Mouse (Mus musculus) gastrocnemius, postnatal 36 days (tissue): ENCODE data around the gene Kdelr1. TPM values are rescaled to one million over a fixed set of nuclear protein-coding genes. Genes with fewer than 3 reads are reported as not detected.
A peak's percentile ranks its signal among the peaks of the same experiment; 100 is the strongest.

Source experiments
- DNase-seq, 2 experiments: peaks; one replicate each; pipeline ENCODE4 v3.0.0; 2022
- intact Hi-C: fragments of 180-260 bp; cut with DNase I; formaldehyde crosslinking; loops from one replicate; pipeline ENCODE4 v1.15.1; 2025
- total RNA-seq, 2 experiments: library from RNA; stranded (reverse); gene quantifications; 2 replicates each; pipeline ENCODE4 v1.2.3; 2021

Gene Kdelr1
- total RNA-seq, 2 experiments from 2014 or later: 52.8 to 56.7 TPM

GRCm38 (mm10) chr7:45914067-45914466 lies 41.5 kb downstream of the Kdelr1 start:
- DNase-seq: no peak
- intact Hi-C loops: no loop called here

GRCm38 (mm10) chr7:45915011-45915410 lies 42.4 kb downstream of the Kdelr1 start:
- intact Hi-C loops: no loop called here
- DNase-seq: no peak

GRCm38 (mm10) chr7:45916056-45917003 lies 43.8 kb downstream of the Kdelr1 start:
- intact Hi-C loops: no loop called here
- DNase-seq: peak; percentile 78 to 82

DNA sequence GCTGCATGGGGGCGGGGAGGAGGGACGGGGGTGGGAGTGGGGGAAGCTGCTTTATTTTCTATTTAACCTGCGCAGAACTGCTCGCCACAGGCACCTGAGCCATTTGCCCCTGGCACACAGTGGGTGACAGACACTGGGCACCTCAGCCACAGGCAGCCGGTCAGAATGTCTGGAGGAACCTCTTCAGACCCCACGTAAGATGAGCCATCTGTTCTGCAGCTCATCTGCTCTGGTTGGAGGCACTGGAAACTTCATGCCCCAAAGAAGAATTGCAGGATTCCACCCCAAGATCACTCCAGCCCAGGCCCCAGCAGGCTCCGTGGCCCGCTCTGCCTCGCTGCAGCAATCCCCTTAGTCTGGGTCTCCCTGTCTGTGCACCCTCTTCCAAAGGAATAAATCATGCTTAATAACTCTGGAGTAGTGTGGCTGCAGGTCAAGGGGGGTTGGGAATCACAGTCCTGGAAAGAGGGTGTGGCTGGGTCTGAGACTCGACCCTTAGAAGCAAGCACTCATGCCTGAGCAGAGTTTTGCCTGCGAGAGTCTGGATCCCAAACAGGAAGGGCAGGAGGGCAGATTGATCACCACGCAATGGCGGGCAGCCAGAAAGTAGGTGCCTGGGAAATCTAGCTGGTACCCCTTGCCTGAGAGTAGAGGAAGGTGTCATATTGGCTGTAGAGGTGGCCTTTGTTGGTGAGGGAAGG lies 44.6 kb downstream of the Kdelr1 start:
- no peak for DNase-seq
- intact Hi-C loops: no loop called here

DNA sequence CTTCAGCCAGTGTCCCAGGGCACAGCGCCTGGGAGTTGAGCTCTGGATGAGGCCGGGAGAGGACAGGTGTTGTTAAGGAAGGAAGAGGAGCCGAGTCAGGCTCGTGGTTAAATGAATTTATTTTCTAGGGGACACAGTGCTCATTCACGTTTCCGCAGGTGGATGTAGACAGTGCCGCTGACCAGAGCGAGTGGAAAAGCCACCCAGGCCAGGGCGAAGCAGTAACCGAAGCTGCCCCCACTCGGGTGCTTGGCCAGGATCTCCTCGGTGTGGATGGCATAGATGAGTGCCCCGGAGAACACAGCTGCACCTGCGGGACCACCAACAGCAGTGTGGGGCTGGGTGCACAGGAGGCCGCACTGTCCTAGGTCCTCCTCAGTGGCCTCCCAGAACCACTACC lies 45.4 kb downstream of the Kdelr1 start:
- intact Hi-C loops: no loop called here
- DNase-seq: no peak

DNA sequence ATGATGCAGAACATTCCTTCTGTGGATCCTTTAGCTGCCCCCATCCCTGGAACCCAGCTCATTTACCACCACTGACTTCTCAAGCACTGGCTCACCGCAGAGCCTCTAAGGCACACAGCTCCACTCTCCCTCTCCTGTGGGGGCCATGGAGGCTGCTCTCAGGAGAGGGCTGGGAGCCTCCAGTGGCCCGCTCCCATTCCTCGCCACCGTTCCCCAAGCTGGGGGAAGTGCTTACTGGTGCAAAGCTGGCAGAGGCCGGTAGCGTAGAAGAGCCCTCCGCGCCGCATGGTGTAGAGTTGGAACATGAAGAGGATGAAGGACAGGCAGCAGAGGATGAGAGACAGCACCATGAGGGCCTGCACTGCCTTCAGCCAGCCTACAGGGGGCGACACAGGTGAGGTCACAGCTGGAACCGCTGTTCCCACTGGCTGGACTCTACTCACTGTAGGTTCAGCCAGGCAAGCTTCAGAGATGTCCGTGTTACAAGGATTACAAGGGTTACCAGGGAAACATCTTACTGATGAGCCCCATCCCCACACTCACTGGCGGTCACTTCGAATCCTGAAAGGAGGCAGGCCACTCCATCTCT lies 46.6 kb downstream of the Kdelr1 start:
- intact Hi-C loops: no loop called here
- no peak for DNase-seq

DNA sequence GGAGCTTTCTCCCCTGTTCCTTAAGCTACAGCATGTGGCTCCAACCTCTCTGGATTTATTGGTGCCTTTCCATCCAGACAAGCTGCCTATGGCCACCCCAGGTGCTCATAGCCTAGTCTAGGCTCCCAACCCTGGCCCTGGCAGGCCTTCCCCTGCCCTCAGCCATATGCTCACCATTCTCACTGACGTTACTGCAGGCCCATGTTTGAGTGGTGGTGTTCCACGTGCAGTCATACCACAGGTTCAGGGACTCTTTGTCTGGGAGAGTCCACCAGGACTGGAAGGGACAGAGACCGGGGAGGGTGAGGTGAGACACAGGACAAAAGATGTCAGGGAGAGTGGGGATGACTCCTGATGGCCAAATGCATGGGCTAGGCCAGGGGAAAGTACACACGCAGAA lies 47.2 kb downstream of the Kdelr1 start:
- no peak for DNase-seq
- intact Hi-C loops: no loop called here

GRCm38 (mm10) chr7:45920583-45921241 lies 48.1 kb downstream of the Kdelr1 start:
- intact Hi-C loops: no loop called here
- DNase-seq: peak; percentile 23 to 43

DNA sequence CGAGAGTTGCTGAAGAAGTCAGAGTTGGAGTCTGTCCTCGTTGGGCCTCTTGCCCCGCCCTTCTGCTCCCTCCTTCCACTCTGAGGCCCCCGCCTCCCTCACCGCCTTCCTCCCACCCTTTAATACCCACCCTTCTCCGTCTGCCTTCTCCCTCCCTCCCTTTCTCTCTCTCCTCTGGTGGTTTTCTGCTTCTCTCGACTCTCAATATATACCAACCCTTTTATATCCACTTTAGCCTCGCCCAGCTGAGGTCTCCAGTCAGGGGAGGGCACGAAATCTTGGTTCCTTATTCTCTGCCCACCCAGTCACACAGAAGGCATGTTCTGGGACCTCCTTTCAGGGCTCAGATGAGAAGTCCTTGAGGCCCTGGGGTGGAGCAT lies 48.7 kb downstream of the Kdelr1 start, which contains the start of gene Emp3:
Gene Emp3, minus strand, starts transcription at position 163 of the 380 bp plus-strand sequence.
- peak; percentile 56 to 63 for DNase-seq
- intact Hi-C loops: no loop called here

GRCm38 (mm10) chr7:45921950-45922600 lies 49.5 kb downstream of the Kdelr1 start:
- no peak for DNase-seq
- intact Hi-C loops: no loop called here

DNA sequence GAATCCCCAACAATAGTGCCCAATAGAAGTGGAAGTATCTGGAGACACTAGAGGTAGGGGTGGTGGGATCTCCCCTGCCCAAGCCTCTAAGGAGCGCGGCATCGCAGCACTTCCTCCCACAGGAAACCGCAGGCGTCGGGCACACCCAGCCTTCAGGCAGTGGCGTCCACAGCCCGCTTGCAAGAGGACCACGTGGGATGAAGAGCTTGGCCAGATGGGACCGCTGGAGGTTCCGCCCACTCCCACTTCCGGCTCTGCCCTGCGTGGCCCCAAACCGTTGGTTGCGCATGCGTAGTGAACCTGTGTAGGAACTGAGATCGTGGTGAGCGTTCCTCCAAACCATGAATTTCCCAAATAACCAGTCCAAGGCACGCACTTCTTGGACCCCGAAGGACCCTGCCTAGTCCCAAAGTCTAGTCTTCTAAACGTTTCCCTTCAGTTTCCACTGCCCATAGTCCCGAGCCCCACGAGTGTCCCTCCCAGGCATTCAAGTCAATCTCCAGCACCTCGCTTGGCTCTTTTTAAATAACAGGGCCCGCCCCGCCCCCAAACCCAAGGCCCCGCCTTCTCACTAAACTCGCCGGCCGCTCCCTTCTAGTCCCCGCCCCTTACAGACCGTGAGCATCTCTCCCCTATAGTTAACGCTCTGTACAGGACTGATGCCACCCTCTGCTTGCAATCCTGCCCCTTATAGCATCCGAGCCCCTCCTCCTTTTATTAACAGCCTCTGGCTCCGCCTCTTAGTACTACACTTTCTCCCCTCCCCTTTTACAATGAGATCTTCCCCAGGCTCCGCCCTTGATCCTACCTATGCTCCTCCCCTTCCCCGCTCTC lies 50.6 kb downstream of the Kdelr1 start:
- intact Hi-C loops: no loop called here
- DNase-seq: peak; percentile 90 to 93

DNA sequence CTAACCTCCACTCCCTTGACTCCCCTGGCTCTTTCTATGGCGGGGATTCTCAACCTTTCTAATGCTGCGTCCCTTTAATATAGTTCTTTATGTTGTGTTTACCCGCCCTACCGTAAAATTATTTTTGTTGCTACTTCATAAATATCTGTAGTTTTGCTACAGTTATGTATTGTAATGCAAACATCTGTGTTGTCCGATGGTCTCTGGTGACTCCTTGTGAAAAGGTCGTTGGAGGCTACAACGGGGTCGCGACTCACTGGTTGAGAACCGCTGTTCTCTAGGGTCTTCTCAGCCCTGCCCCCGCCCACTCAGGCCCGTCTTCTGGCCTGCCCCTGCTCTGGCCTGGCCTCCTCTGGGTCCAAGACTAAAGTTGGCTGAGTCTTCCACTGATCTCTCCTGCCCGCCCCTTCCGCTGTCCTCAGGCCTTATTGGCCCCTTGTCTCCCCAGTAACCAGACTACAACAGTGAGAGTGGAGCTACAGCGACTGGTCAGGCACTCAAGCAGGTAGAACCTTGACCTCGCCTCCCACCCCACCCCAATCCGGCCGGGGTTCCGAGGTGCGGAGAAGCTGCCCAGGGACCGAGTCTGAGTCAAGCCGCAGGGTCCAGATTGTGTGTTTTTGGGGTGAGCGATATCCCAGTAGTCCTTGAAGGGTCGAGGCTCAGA lies 51.3 kb downstream of the Kdelr1 start, which contains the start of gene Ccdc114:
Gene Ccdc114, plus strand, starts transcription at position 311 of the 667 bp plus-strand sequence.
- intact Hi-C loops: no loop called here
- DNase-seq: peak; percentile 68 to 72

GRCm38 (mm10) chr7:45924429-45924816 lies 51.9 kb downstream of the Kdelr1 start:
- no peak for DNase-seq
- intact Hi-C loops: no loop called here

- intact Hi-C loops: no loop called here
- no peak for DNase-seq
These were observed 56.2 kb downstream of the Kdelr1 start for GRCm38 (mm10) chr7:45928626-45929295.

DNA sequence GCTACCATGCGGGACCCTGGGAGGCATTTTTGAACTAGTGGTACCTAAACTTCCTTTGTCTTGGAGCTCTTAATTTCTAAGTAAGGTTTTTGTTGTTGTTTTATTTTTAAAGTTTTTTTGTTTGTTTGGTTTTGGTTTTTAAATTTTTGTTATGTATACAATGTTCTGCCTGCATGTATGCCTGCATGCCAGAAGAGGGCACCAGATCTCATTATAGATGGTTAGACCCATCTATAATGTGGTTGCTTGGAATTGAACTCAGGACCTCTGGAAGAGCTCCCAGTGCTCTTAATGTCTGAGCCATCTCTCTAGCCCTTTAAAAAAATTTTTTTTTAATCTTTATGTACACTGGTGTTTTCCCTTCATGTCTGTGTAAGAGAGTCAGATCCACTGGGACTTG lies 57.1 kb downstream of the Kdelr1 start:
- DNase-seq: no peak
- intact Hi-C loops: no loop called here
